ENCODE assay signal across 17 mouse cellular contexts in genomic region chr2:62425941-62426340, GRCm38 (mm10). TPM values are rescaled to one million over a fixed set of nuclear protein-coding genes. Genes with fewer than 3 reads are reported as not detected.
DNase-seq lines count a peak whose midpoint lies in the region; ATAC-seq lines count a peak whose summit lies in the region.
"Had no signal": no experiment of that assay in that cellular context is flagged by ENCODE, and none has a peak within 500 bp of the region (broad histone marks: within the 10 kb centered on the region; RNA-seq: fewer than 3 reads in every experiment).

No protein-coding gene starts in this region.

- no peak overlapping the region for H3K4me3 ChIP-seq in hindbrain, embryonic 10.5 days
- H3K4me3 ChIP-seq: left cerebral cortex, adult 2 months; limb, embryonic 13.5 days had no signal

- DNase-seq in gastrocnemius, adult 18-20 months (ENCODE audit: low spot score), result peak; percentile 8
- no peak for DNase-seq in gastrocnemius, postnatal 4 days (ENCODE audit: low spot score in 2 of 2)
- peak; percentile 14 for DNase-seq in ovary, adult 18-20 months (ENCODE audit: low spot score)
- DNase-seq in ovary, postnatal 10 days (ENCODE audit: low spot score), result no peak
- peak; percentile 10 to 22 for DNase-seq in adrenal gland, postnatal 36 days
- peak; percentile 45 for DNase-seq in skeletal muscle tissue, adult 2 months (ENCODE audit: low read depth, low spot score)
- DNase-seq in hindbrain, embryonic 10.5 days (ENCODE audit: low spot score), result no peak
- DNase-seq: kidney, adult 9 months had no signal

- no peak overlapping the region for H3K27ac ChIP-seq in hindbrain, embryonic 10.5 days
- H3K27ac ChIP-seq: hindbrain, embryonic 14.5 days; left cerebral cortex, adult 2 months; limb, embryonic 13.5 days had no signal

- no peaks in the 10 kb centered on the region for H3K4me1 ChIP-seq in hindbrain, embryonic 10.5 days (replicated peaks)
- H3K4me1 ChIP-seq: limb, embryonic 13.5 days had no signal

- ATAC-seq in megakaryocyte-erythroid progenitor cell, adult 5-6 weeks (replicated peaks; ENCODE audit: low FRiP score, low TSS enrichment, poor library complexity, severe bottlenecking), result no peak
- ATAC-seq: activated CD4-positive, CD25-positive, alpha-beta regulatory T cell, adult 4 months had no signal

- H3K9me3 ChIP-seq in hindbrain, embryonic 10.5 days, result no peaks in the 10 kb centered on the region
- H3K9me3 ChIP-seq: limb, embryonic 13.5 days had no signal

- H3K36me3 ChIP-seq in hindbrain, embryonic 10.5 days, result no peaks in the 10 kb centered on the region
- H3K36me3 ChIP-seq: limb, embryonic 13.5 days had no signal

- H3K27me3 ChIP-seq in hindbrain, embryonic 10.5 days (ENCODE audit: insufficient read depth, poor library complexity, severe bottlenecking), result no peaks in the 10 kb centered on the region
- H3K27me3 ChIP-seq: limb, embryonic 13.5 days had no signal

- WGBS in hindbrain, embryonic 10.5 days, result 81% methylated on average over 3 of the region's 3 CpGs

RNA-seq across cellular contexts. Expression of gene Dpp4, which starts 13.9 kb away (rescaled TPM):
- total RNA-seq in gastrocnemius, adult 18-20 months (2021), result 1 to 10 TPM; 2.2 to 2.8 TPM
- total RNA-seq in gastrocnemius, postnatal 4 days (2021), result 10 to 100 TPM; 15.6 to 17.5 TPM
- total RNA-seq in adrenal gland, postnatal 36 days (2021), result 1 to 10 TPM; 3.8 to 3.9 TPM
- total RNA-seq in megakaryocyte-erythroid progenitor cell, adult 5-6 weeks (2014; fragmentation: Nextera tagmentation), result 7.2 and 9.5 TPM in 2 replicates
- 14.4 and 15.5 TPM in 2 replicates for total RNA-seq in megakaryocyte-erythroid progenitor cell, adult 5-6 weeks (2017)
- 0.35 and 0.50 TPM in 2 replicates for polyA plus RNA-seq in hindbrain, embryonic 10.5 days (2016; fragmentation: Nextera tagmentation; extraction: Ambion mirVana)

RNA-seq across cellular contexts. Expression of gene Gcg, which starts 57.5 kb away (rescaled TPM):
- total RNA-seq in gastrocnemius, adult 18-20 months (2021), result not detected
- under 1 TPM; 0.41 to 0.42 TPM for total RNA-seq in gastrocnemius, postnatal 4 days (2021)
- not detected for total RNA-seq in adrenal gland, postnatal 36 days (2021)
- not detected in 2 replicates for total RNA-seq in megakaryocyte-erythroid progenitor cell, adult 5-6 weeks (2014; fragmentation: Nextera tagmentation)
- not detected in 2 replicates for total RNA-seq in megakaryocyte-erythroid progenitor cell, adult 5-6 weeks (2017)
- not detected in 2 replicates for polyA plus RNA-seq in hindbrain, embryonic 10.5 days (2016; fragmentation: Nextera tagmentation; extraction: Ambion mirVana)
- total RNA-seq: common myeloid progenitor, adult 5-6 weeks; MEL had no signal
- polyA plus RNA-seq: activated CD4-positive, CD25-positive, alpha-beta regulatory T cell, adult 4 months; heart, embryonic 14.5 days; hindbrain, embryonic 14.5 days; urinary bladder, adult 2 months had no signal

Comparison
In these comparisons a context has a peak if more than half of its experiments do, and no peak if none do; other contexts are left out.
1. DNase-seq: peak in gastrocnemius, adult 18-20 months (single experiment), ovary, adult 18-20 months (single experiment), adrenal gland, postnatal 36 days (2 of 2) and skeletal muscle tissue, adult 2 months (single experiment); none in gastrocnemius, postnatal 4 days (0 of 2), ovary, postnatal 10 days (single experiment) and hindbrain, embryonic 10.5 days (single experiment).